Mouse (Mus musculus): ENCODE measurements around the gene Supt4a. TPM values are rescaled to one million over a fixed set of nuclear protein-coding genes. Genes with fewer than 3 reads are reported as not detected.
A peak's percentile ranks its signal among the peaks of the same experiment; 100 is the strongest.

The Supt4a gene
- polyA plus RNA-seq, 1 experiment from 2014 or later = 152 TPM

DNA sequence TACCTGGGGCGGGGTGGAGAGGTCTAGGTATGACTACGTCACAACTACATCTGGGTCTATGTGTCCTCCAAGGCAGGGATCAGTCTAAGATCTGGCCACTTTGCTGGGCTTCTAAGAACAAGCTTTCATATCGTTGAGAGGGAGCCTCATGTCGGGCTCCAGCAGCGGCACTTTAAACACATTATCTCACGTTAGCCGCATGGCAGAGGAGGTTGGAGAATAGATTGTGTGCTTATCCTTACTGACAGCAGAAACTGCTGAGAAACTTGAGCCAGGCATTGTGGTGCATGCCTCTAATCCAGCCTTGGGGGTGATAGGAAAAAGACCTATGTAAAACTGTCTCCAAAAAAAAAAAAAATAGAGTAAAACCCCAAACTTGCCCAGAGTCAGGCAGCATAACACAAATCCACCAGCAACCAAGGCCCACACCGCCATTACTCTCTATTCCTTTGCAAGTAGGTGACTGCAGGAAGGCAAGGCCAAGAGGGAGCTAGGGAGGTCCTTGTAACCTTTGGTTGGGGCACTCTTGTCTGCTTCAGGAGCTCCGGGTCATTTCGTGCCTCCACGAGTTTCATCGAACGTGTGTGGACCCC lies 7.7 kb upstream of the Supt4a start:
- Histone ChIP-seq H3K9ac (no peak overlapping the region), H3K27me3 (ENCODE audit: control insufficient read depth, insufficient read depth, low read length) (no peaks in the 10 kb centered on the region), H3K4me2 (replicated peaks) (no peak overlapping the region), H3K4me3 (replicated peaks; ENCODE audit: low read length) (no peak overlapping the region), H3K27ac (no peak overlapping the region), H3K4me1 (replicated peaks; ENCODE audit: control insufficient read depth, insufficient read depth, low read length) (no peaks in the 10 kb centered on the region), H3K9me3 (ENCODE audit: control insufficient read depth, low read length) (no peaks in the 10 kb centered on the region), H3K36me3 (replicated peaks; ENCODE audit: control insufficient read depth, insufficient read depth) (no peaks in the 10 kb centered on the region)
- ATAC-seq (ENCODE audit: low FRiP score) (no peak), DNase-seq (ENCODE audit: low spot score) (no peak)
- 90% methylated on average over 13 of the region's 13 CpGs for WGBS

DNA sequence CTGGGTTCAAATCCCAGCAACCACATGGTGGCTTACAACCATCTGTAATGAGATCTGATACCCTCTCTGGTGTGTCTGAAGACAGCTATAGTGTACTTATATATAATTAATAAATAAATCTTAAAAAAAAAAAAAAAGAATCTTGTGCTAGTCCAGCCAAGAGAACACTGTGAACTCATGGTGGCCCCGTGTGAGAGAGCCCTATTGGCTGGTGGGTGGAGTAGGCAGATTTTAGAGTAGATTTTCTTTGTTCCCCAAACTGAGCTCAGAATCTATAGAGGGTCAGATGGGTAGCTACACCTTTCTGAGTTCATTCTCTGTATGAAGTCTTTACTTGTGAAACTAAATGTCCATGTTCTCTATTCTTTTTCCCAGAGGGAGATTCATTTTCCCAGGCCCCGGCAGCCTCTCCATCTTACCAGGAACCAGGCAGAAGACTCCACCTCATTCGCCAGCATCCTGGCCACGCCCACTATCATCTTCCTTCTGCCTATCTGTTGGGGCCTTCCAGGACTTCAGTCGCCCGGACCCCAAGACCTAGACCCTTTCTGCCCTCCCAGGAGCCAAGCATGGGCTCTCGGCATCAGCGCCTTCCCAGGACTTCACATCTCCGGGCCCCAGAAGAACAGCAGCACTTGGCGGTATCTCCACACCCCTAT lies 6.6 kb upstream of the Supt4a start:
- no peak overlapping the region for H3K27ac ChIP-seq
- 70% methylated on average over 10 of the region's 10 CpGs for WGBS
- no peaks in the 10 kb centered on the region for H3K4me1 ChIP-seq (replicated peaks; ENCODE audit: control insufficient read depth, insufficient read depth, low read length)
- ATAC-seq (ENCODE audit: low FRiP score) = no peak
- H3K4me3 ChIP-seq (replicated peaks; ENCODE audit: low read length) = no peak overlapping the region
- H3K9ac ChIP-seq = no peak overlapping the region
- H3K36me3 ChIP-seq (replicated peaks; ENCODE audit: control insufficient read depth, insufficient read depth) = no peaks in the 10 kb centered on the region
- H3K9me3 ChIP-seq (ENCODE audit: control insufficient read depth, low read length) = no peaks in the 10 kb centered on the region
- no peak overlapping the region for H3K4me2 ChIP-seq (replicated peaks)
- no peak for DNase-seq (ENCODE audit: low spot score)
- no peaks in the 10 kb centered on the region for H3K27me3 ChIP-seq (ENCODE audit: control insufficient read depth, insufficient read depth, low read length)

DNA sequence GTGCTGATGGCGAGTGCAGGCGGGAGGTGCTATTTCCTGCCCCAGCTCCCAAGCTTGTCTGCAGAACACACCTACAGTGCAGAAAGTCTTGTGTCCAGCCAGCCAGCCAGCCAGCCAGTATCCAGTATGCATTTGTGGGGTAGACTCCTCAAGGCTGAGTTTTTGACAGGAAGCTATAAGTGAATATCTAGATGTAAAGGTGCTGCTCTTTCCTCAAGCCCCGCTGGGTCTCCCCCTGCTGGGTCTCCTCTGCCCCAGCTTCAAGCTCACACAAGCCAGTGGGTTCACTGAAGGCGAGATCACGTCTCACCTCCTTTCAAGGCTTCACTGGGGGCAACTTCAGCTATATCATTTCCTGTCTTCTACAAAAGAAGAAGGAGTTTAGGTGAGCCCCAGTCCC lies 3.0 kb upstream of the Supt4a start:
- peak overlapping the region; percentile 11; the same call in 1 of the 2 replicates for H3K4me2 ChIP-seq (replicated peaks)
- ATAC-seq (ENCODE audit: low FRiP score) (no peak), DNase-seq (ENCODE audit: low spot score) (no peak)
- H3K36me3 ChIP-seq (replicated peaks; ENCODE audit: control insufficient read depth, insufficient read depth) = no peaks in the 10 kb centered on the region
- H3K9ac ChIP-seq = no peak overlapping the region
- H3K27me3 ChIP-seq (ENCODE audit: control insufficient read depth, insufficient read depth, low read length) = no peaks in the 10 kb centered on the region
- no peak overlapping the region for H3K27ac ChIP-seq
- no peaks in the 10 kb centered on the region for H3K9me3 ChIP-seq (ENCODE audit: control insufficient read depth, low read length)
- H3K4me3 ChIP-seq (replicated peaks; ENCODE audit: low read length) = no peak overlapping the region
- peaks cover 11% of the 10 kb centered on the region for H3K4me1 ChIP-seq (replicated peaks; ENCODE audit: control insufficient read depth, insufficient read depth, low read length)
- WGBS = 40% methylated on average over 5 of the region's 5 CpGs

DNA sequence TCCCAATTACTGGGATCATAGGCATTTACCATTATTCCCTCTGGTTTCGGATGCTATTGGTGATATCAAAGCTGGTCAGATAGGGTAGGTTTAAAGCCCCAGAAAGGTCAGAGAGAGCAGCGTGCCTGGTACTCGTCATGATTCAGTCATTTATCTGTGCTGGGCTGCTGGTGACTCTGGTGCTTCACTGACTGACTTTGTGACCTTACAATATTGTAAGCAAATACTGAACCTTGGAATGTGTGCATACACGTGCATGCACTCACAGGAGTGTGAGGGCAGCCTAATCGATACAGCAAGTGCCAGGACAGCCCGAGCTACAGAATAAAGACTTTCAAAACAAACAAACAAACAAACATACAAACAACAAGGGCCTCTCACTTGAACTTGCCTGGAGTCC lies 1.7 kb upstream of the Supt4a start:
- WGBS = 86% methylated on average over 6 of the region's 6 CpGs
- DNase-seq (ENCODE audit: low spot score) (no peak), ATAC-seq (ENCODE audit: low FRiP score) (no peak)
- Histone ChIP-seq H3K27ac (no peak overlapping the region), H3K4me1 (replicated peaks; ENCODE audit: control insufficient read depth, insufficient read depth, low read length) (peaks cover 11% of the 10 kb centered on the region), H3K4me3 (replicated peaks; ENCODE audit: low read length) (no peak overlapping the region), H3K36me3 (replicated peaks; ENCODE audit: control insufficient read depth, insufficient read depth) (peaks cover 11% of the 10 kb centered on the region), H3K9ac (no peak overlapping the region), H3K9me3 (ENCODE audit: control insufficient read depth, low read length) (no peaks in the 10 kb centered on the region), H3K4me2 (replicated peaks) (peak overlapping the region; percentile 88; the same call in 1 of the 2 replicates), H3K27me3 (ENCODE audit: control insufficient read depth, insufficient read depth, low read length) (no peaks in the 10 kb centered on the region)

DNA sequence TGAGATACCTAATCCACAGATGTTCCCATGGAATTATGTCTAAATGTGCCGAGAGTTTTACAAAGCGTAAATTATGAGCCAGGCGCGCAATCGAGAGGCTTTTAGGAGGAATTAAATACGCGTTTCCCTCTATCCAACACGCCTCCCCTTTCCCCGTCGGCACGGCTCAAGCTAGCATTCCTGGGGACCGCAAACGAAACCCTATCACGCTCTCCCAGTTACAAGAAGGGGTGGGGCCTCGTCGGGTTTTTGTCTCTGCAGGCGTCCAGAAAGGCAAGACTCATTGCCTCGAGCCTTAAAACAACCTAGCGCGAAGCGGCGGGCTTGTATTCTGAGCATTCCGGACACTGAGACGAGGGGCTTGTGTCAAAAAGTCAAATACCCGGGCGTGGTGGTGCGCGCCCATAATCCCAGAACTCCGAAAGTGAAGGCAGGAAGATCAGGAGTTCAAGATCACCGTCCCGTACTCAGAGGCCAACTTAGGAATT lies 661 bp upstream of the Supt4a start:
- Histone ChIP-seq H3K36me3 (replicated peaks; ENCODE audit: control insufficient read depth, insufficient read depth) (peaks cover 21% of the 10 kb centered on the region), H3K9me3 (ENCODE audit: control insufficient read depth, low read length) (no peaks in the 10 kb centered on the region), H3K4me1 (replicated peaks; ENCODE audit: control insufficient read depth, insufficient read depth, low read length) (peaks cover 11% of the 10 kb centered on the region), H3K27ac (peak overlapping the region; percentile 65), H3K27me3 (ENCODE audit: control insufficient read depth, insufficient read depth, low read length) (no peaks in the 10 kb centered on the region), H3K4me3 (replicated peaks; ENCODE audit: low read length) (peak overlapping the region; percentile 76), H3K4me2 (replicated peaks) (peak overlapping the region; percentile 88), H3K9ac (peak overlapping the region; percentile 64)
- WGBS = 3% methylated on average over 31 of the region's 31 CpGs
- peak; percentile 51 for DNase-seq (ENCODE audit: low spot score)
- peak; percentile 55 for ATAC-seq (ENCODE audit: low FRiP score)

DNA sequence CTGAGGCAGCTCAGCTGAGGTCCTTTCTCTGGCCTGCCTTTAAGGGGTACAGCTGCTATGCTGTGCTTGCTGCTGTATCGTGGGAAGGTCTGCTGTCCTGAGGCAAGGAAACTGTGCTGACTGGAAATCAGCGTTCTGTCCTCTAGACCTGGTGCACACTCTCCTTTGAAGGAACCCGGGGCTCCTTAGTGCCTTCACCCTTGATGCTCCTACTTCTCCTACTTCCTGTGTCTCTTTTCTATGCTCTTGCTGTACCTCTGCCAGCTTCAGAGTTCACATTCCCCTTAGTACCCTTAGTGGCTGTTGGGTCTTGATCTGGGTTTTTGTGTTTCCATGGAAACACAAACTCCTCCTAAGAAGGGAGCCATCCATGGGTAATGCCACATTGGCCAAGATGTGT lies 6.3 kb downstream of the Supt4a start:
- no peak overlapping the region for H3K4me3 ChIP-seq (replicated peaks; ENCODE audit: low read length)
- 93% methylated on average over 3 of the region's 3 CpGs for WGBS
- H3K9me3 ChIP-seq (ENCODE audit: control insufficient read depth, low read length) = no peaks in the 10 kb centered on the region
- no peak overlapping the region for H3K9ac ChIP-seq
- DNase-seq (ENCODE audit: low spot score) = no peak
- no peaks in the 10 kb centered on the region for H3K27me3 ChIP-seq (ENCODE audit: control insufficient read depth, insufficient read depth, low read length)
- ATAC-seq (ENCODE audit: low FRiP score) = no peak
- no peak overlapping the region for H3K27ac ChIP-seq
- peaks cover 59% of the 10 kb centered on the region for H3K36me3 ChIP-seq (replicated peaks; ENCODE audit: control insufficient read depth, insufficient read depth)
- H3K4me1 ChIP-seq (replicated peaks; ENCODE audit: control insufficient read depth, insufficient read depth, low read length) = no peaks in the 10 kb centered on the region
- H3K4me2 ChIP-seq (replicated peaks) = no peak overlapping the region

GRCm38 (mm10) chr11:87744964-87745363 lies 7.6 kb downstream of the Supt4a start:
- no peak for ATAC-seq (ENCODE audit: low FRiP score)
- H3K9me3 ChIP-seq (ENCODE audit: control insufficient read depth, low read length) = no peaks in the 10 kb centered on the region
- no peak overlapping the region for H3K4me2 ChIP-seq (replicated peaks)
- no peaks in the 10 kb centered on the region for H3K27me3 ChIP-seq (ENCODE audit: control insufficient read depth, insufficient read depth, low read length)
- H3K4me3 ChIP-seq (replicated peaks; ENCODE audit: low read length) = no peak overlapping the region
- H3K36me3 ChIP-seq (replicated peaks; ENCODE audit: control insufficient read depth, insufficient read depth) = peaks cover 54% of the 10 kb centered on the region
- DNase-seq (ENCODE audit: low spot score) = no peak
- no peaks in the 10 kb centered on the region for H3K4me1 ChIP-seq (replicated peaks; ENCODE audit: control insufficient read depth, insufficient read depth, low read length)
- WGBS = 85% methylated on average over 4 of the region's 4 CpGs
- no peak overlapping the region for H3K9ac ChIP-seq
- H3K27ac ChIP-seq = no peak overlapping the region

- Histone ChIP-seq H3K4me1 (replicated peaks; ENCODE audit: control insufficient read depth, insufficient read depth, low read length) (no peaks in the 10 kb centered on the region), H3K4me2 (replicated peaks) (no peak overlapping the region), H3K27me3 (ENCODE audit: control insufficient read depth, insufficient read depth, low read length) (no peaks in the 10 kb centered on the region), H3K9me3 (ENCODE audit: control insufficient read depth, low read length) (no peaks in the 10 kb centered on the region), H3K27ac (no peak overlapping the region), H3K36me3 (replicated peaks; ENCODE audit: control insufficient read depth, insufficient read depth) (peaks cover 46% of the 10 kb centered on the region), H3K4me3 (replicated peaks; ENCODE audit: low read length) (no peak overlapping the region), H3K9ac (no peak overlapping the region)
- DNase-seq (ENCODE audit: low spot score) (no peak), ATAC-seq (ENCODE audit: low FRiP score) (no peak)
- WGBS = 83% methylated on average over 9 of the region's 9 CpGs
Measured at GRCm38 (mm10) chr11:87745632-87746555, 8.5 kb downstream of the Supt4a start.

- Histone ChIP-seq H3K4me2 (replicated peaks) (no peak overlapping the region), H3K9me3 (ENCODE audit: control insufficient read depth, low read length) (no peaks in the 10 kb centered on the region), H3K4me1 (replicated peaks; ENCODE audit: control insufficient read depth, insufficient read depth, low read length) (no peaks in the 10 kb centered on the region), H3K4me3 (replicated peaks; ENCODE audit: low read length) (no peak overlapping the region), H3K36me3 (replicated peaks; ENCODE audit: control insufficient read depth, insufficient read depth) (peaks cover 32% of the 10 kb centered on the region), H3K27me3 (ENCODE audit: control insufficient read depth, insufficient read depth, low read length) (no peaks in the 10 kb centered on the region), H3K27ac (no peak overlapping the region), H3K9ac (no peak overlapping the region)
- ATAC-seq (ENCODE audit: low FRiP score) (no peak), DNase-seq (ENCODE audit: low spot score) (no peak)
- 90% methylated on average over 5 of the region's 5 CpGs for WGBS
Measured at GRCm38 (mm10) chr11:87747312-87747711, 10.0 kb downstream of the Supt4a start.

All from hindbrain, embryonic 14.5 days (tissue).